Mouse (Mus musculus): ENCODE results near the gene Zfp212.

DNA sequence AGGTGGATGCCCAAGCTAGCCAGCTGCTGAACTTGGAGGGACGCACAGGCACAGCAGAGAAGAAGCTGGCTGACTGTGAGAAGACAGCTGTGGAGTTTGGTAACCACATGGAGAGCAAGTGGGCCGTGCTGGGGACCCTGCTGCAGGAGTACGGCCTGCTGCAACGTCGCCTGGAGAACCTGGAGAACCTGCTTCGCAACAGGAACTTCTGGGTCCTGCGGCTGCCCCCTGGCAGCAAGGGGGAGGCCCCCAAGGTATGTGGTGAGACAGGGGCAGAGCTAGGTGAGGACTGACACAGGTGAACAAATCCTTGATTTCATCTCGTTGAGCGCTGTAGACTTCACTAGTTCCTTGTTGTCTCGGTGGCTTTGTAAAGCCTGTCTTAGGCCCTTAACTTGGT is 40.1 kb upstream of the Zfp212 start:
- TF ChIP-seq POLR2A (IDR thresholded peaks at IDR 0.05; ENCODE audit: insufficient read depth, low read depth, low read length) (no peak), CTCF (IDR thresholded peaks at IDR 0.05; ENCODE audit: insufficient read depth, low read depth, low read length) (no peak)

Data from olfactory bulb, adult 2 months (tissue).